Mouse (Mus musculus): ENCODE measurements around the gene Abcb7.

GRCm38 (mm10) chrX:104291721-104292120 lies 121.9 kb downstream of the Abcb7 start:
- no peak for TF ChIP-seq CTCF (IDR thresholded peaks at IDR 0.05; ENCODE audit: low read depth)
- TF ChIP-seq EP300 (optimal IDR thresholded peaks at IDR 0.05): no peak
